Mouse (Mus musculus) spleen, adult 2 months (tissue): ENCODE measurements around the gene Cnih1.

Source experiments
- CTCF ChIP-seq: fragments of 200-500 bp; IDR thresholded peaks from 2 replicates; pipeline ENCODE4 v1.5.1; 2011; ENCODE audit warnings: mild to moderate bottlenecking, inconsistent platforms; ENCODE audit not compliant: insufficient read depth, insufficient read length, insufficient replicate concordance; ENCODE audit errors: extremely low read depth
- POLR2A ChIP-seq: fragments of 200-500 bp; IDR thresholded peaks from 2 replicates; pipeline ENCODE4 v1.6.1; 2011; ENCODE audit warnings: low read depth, low read length, inconsistent platforms

DNA sequence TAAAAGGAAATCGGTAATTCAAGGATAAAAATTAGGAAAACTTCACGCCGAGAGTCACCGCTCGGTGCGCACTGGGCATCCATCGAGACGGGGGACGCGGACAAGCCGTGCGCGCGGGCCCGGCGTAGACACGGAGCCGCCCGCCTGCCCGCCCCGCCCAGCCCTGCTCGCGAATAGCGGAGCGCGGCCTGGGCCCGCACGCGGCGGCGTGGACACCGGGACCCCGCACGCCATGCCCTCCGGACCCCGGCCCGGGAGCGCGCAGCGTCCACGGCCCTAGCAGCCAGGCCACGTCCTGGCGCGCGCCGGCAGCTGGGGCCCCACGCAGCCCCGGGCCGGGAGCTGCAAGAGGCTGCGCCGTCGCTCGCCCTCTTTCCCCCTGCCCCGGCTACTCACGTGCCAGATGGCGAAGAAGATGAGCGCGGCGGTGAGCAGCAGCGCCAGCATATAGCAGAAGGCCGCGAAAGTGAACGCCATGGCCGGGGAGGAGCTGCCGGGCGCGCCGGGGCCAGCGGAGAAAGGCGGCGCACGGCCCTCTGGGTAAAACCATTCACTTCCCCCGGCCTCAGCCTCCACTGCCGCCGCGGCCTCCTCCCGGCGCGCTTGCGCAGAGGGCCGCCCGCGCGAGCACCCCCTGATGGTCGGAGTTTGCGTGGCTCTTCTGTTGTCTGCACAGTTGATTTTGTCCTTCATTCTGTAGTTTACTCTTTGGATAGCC lies at the start of gene Cnih1:
- peak; percentile 83 for TF ChIP-seq CTCF
- TF ChIP-seq POLR2A, result peak; percentile 7; the same call in 1 of the 2 replicates
